Mouse (Mus musculus) embryo, embryonic 10 days (tissue): ENCODE measurements at regions not wholly inside any gene's neighbourhood (a gene's known extent, or its start where the extent isn't known, plus 50 kb on each side); places are given as distances from the start of the nearest gene placed in this dataset.
"Not testable (repeated sequence)": the region's sequence is repeated elsewhere in the genome, so short reads cannot be mapped to it uniquely, and the experiment has no call there.

ENCODE experiments used
- DNase-seq: peaks from one replicate; pipeline ENCODE4 v3.0.0-alpha.2; 2015; ENCODE audit warnings: low spot score

GRCm38 (mm10) chrX:95366995-95367394 lies 77.7 kb downstream of the Amer1 start:
- DNase-seq: no peak

- not testable (repeated sequence) for DNase-seq
Observed at GRCm38 (mm10) chrX:95365326-95365725, 79.3 kb downstream of the Amer1 start.

GRCm38 (mm10) chrX:95359053-95359452 lies 85.6 kb downstream of the Amer1 start:
- peak; percentile 4 for DNase-seq
